Mouse (Mus musculus) macrophage (primary cell): ENCODE data around the gene Dusp3. TPM values are rescaled to one million over a fixed set of nuclear protein-coding genes. Genes with fewer than 3 reads are reported as not detected.

Experiments
- H3K27ac ChIP-seq: fragments of 350-480 bp; formaldehyde crosslinking; 2 replicates; pipeline ENCODE4 v1.9.0; 2021
- H3K36me3 ChIP-seq: fragments of 350-480 bp; formaldehyde crosslinking; 2 replicates; pipeline ENCODE4 v1.9.0; 2021; ENCODE audit errors: inconsistent target
- H3K4me3 ChIP-seq: fragments of 350-480 bp; formaldehyde crosslinking; 2 replicates; pipeline ENCODE4 v1.9.0; 2021; ENCODE audit errors: inconsistent target
- H3K79me2 ChIP-seq: fragments of 350-480 bp; formaldehyde crosslinking; 2 replicates; pipeline ENCODE4 v1.9.0; 2021; ENCODE audit errors: inconsistent target
- WGBS: methylation state at CpG from one replicate; pipeline ENCODE4 v1.1.7; 2026; ENCODE audit warnings: inconsistent platforms; ENCODE audit not compliant: missing documents; 5-methylcytosine and 5-hydroxymethylcytosine counted together
- polyA plus RNA-seq: library from polyadenylated mRNA; stranded (reverse); fragments of 250-400 nt; gene quantifications from 3 replicates; pipeline ENCODE4 v1.2.4, GENCODE M21; 2018; ENCODE audit warnings: inconsistent platforms

Gene Dusp3
- polyA plus RNA-seq, 1 experiment from 2014 or later, result 138 TPM

DNA sequence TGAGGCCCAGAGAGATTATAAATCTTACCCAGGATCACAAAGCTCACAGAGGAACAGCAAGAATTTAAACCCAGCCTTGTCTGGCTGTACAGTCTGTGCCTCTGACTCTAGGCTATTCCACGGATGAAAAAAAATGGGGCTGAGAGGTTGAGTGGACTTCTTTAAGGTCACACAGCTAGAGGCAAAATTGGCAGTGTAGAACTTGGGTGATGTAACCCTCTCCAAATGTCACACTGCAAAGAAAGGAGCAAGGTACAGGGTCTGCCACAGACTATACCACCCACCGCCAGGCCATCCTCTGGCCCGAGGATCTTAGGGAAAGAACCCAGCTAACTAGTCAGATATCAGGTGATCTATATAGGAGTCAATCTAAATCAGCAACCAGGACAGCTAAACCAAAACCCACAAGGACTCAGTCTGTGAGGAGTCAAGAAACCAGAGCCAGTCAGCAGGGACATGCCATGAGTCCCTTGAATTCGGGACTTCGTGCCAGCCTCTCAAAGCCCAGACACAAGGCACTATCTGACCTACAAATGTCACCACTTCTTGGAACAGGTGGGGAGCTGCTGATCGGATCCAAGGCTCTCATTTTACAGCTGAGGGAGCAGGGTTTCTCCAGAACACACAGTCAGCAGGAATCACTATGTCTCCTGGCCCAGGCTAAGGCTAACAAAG lies 37.4 kb upstream of the Dusp3 start:
- Histone ChIP-seq H3K4me3 (no peak overlapping the region), H3K36me3 (no peaks in the 10 kb centered on the region), H3K27ac (no peak overlapping the region), H3K79me2 (no peaks in the 10 kb centered on the region)
- WGBS, result 92% methylated on average over 6 of the region's 6 CpGs

DNA sequence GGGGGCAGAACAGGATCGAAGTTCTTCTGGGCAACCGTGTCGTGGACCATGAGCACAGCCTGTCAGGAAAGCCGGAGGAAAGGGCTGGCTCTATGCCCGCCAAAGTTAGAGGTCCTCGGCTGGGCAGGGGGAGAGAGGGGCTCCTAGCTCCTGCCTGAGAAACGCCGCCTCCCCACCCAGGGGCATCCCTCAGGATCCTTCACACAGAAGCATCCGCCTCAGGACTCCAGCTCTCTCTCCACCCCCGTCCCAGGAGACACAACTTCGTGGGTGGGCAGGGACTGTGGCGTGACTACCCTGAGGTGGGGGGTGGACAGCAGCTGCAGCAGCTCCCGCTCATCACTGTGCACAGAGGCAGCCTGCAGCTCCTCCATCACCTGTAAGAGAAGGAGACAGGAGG lies 36.6 kb upstream of the Dusp3 start:
- H3K4me3 ChIP-seq, result no peak overlapping the region
- H3K36me3 ChIP-seq, result no peaks in the 10 kb centered on the region
- WGBS, result 85% methylated on average over 13 of the region's 13 CpGs
- no peaks in the 10 kb centered on the region for H3K79me2 ChIP-seq
- H3K27ac ChIP-seq, result no peak overlapping the region

DNA sequence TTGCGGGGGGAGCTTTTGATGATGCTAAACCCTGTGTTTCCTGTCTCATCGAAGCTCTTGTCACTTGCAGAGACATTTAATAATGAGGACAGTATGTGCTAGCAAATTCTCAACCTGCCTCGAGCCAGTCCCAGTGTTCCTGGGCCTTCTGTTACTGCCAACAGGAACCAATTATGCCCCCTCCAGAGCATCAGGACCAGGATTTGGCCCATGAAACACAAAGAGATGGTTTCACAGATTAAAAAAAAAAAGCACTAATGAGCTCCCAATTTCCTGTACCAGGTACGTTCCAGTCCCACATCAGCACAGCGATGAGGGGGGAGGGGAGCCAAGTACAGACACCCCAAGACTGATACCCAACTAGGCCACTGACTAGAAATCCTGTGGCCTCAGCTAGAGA lies 34.4 kb upstream of the Dusp3 start:
- no peaks in the 10 kb centered on the region for H3K36me3 ChIP-seq
- WGBS, result 91% methylated on average over 5 of the region's 5 CpGs
- H3K79me2 ChIP-seq, result no peaks in the 10 kb centered on the region
- H3K27ac ChIP-seq, result no peak overlapping the region
- H3K4me3 ChIP-seq, result no peak overlapping the region

DNA sequence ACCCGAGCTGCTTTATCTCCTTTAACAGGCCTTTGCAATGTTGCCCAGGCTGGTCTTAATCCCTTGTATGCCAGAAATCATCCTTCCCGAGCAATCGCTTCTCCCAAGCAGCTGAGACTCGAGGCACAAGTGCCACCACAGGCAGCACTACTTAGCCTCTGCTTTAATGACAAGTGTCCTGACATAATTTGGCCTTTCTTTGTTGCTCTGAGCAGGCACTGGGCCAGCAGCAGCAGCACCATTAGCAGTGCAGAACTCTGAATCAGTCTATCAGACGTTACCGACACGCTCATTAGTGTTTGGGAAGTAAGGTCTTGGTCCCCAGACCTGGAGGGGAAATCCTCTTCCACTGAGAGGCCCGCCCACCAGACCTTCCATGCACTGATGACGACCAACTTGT lies 32.9 kb upstream of the Dusp3 start:
- Histone ChIP-seq H3K36me3 (no peaks in the 10 kb centered on the region), H3K4me3 (no peak overlapping the region), H3K27ac (no peak overlapping the region), H3K79me2 (no peaks in the 10 kb centered on the region)
- 80% methylated on average over 9 of the region's 9 CpGs for WGBS

DNA sequence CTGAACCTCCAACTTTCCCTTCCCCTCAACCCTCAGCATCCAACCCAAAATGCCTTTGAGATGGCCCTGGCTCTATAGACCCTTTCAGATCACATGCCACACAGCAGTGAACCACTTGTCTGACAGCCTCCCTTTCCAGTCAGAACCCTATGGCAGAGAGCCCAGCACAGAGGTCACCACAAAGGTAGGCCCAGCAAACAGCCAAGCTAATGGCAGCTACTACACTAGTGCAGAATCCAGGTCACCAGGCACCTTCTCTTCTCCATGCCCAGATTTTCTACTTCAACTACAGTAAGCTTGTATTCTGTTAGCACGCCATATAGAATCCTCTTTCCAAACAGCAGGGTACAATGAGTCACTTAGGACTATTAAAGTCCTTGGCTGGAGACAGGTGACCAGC lies 29.3 kb upstream of the Dusp3 start:
- H3K79me2 ChIP-seq, result no peaks in the 10 kb centered on the region
- H3K4me3 ChIP-seq, result no peak overlapping the region
- H3K36me3 ChIP-seq, result no peaks in the 10 kb centered on the region
- H3K27ac ChIP-seq, result no peak overlapping the region
- WGBS, result 100% methylated on average over 1 of the region's 1 CpGs

DNA sequence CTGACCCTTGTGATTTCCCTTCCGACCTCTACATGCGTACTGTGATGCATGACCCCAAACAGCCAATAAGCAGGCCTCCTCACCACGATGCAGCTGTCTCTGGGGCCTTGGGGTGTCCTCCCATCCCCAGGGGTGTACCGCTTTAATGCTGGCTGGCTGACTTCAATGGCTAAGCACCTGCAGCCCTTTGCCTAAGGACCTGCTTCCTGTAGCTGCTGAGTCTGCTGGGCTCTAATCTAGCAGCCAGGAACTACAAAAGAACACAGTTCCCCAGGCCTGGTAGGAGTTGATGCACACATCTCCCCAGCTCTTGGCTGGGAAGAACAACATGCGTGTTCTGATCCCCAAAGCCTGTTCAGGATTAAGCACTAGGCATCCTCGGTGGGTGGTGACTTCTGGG lies 28.7 kb upstream of the Dusp3 start:
- Histone ChIP-seq H3K27ac (no peak overlapping the region), H3K36me3 (no peaks in the 10 kb centered on the region), H3K4me3 (no peak overlapping the region), H3K79me2 (no peaks in the 10 kb centered on the region)
- WGBS, result 78% methylated on average over 6 of the region's 6 CpGs

DNA sequence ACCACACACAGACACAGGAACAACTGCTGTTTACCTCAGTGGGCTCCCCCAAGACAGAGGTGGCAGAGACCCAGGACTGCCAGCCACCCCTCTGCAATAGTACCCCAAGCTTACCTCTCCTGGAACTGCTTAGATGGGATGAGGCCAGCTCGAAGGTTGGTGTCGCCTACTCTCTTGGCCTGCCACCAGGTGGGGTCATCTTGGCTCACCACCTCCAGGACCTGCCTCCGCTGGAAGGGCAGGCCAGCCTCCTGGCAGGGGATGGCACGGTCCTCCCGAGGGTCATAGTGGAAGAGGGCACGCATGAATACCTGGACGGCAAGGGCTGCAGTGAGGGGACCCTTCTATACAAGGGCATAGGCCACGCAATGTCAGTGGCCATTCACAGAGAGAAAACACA lies 26.4 kb upstream of the Dusp3 start:
- H3K27ac ChIP-seq, result no peak overlapping the region
- no peaks in the 10 kb centered on the region for H3K79me2 ChIP-seq
- no peaks in the 10 kb centered on the region for H3K36me3 ChIP-seq
- H3K4me3 ChIP-seq, result no peak overlapping the region
- WGBS, result 90% methylated on average over 8 of the region's 8 CpGs

DNA sequence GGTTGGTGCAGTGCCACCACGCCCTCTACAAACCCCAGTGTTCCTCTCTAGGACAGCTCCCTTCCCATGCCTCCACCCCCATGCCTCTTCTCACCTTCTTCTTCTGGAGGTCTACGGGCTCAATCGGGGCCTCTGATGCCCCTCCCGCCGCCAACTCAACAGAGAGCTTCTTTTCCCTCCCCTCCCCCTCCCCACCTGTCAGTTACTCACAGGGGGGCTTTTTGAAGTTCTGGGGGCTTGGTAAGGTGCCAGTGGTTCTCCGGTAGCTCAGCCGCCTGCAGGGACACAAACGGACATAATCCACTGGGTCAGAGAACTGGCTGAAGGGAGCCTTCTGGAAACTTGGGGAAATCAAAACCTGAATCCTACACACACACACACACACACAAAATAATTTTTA lies 24.7 kb upstream of the Dusp3 start:
- no peak overlapping the region for H3K27ac ChIP-seq
- H3K79me2 ChIP-seq, result no peaks in the 10 kb centered on the region
- no peaks in the 10 kb centered on the region for H3K36me3 ChIP-seq
- 86% methylated on average over 5 of the region's 8 CpGs for WGBS
- H3K4me3 ChIP-seq, result no peak overlapping the region

DNA sequence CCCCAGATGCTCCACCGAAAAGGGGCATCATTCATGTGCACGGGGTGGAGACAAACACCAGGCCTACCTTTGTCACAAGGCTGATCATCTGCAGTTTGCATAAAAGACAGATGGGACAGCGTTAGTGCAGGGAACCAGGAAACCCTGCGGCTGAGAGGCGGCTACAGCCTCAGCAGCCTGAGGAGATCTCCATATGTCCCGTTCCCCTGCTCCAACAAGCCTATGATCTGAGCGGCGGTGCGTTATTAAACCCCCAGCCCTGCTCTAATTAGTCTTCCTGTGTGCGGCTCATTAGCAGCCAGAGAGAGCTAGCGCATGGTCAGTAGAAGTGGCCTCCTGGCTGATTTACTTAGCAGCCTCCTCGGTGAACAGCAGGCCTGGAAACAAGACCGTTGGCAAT lies 23.3 kb upstream of the Dusp3 start:
- no peak overlapping the region for H3K27ac ChIP-seq
- no peaks in the 10 kb centered on the region for H3K79me2 ChIP-seq
- 94% methylated on average over 13 of the region's 13 CpGs for WGBS

DNA sequence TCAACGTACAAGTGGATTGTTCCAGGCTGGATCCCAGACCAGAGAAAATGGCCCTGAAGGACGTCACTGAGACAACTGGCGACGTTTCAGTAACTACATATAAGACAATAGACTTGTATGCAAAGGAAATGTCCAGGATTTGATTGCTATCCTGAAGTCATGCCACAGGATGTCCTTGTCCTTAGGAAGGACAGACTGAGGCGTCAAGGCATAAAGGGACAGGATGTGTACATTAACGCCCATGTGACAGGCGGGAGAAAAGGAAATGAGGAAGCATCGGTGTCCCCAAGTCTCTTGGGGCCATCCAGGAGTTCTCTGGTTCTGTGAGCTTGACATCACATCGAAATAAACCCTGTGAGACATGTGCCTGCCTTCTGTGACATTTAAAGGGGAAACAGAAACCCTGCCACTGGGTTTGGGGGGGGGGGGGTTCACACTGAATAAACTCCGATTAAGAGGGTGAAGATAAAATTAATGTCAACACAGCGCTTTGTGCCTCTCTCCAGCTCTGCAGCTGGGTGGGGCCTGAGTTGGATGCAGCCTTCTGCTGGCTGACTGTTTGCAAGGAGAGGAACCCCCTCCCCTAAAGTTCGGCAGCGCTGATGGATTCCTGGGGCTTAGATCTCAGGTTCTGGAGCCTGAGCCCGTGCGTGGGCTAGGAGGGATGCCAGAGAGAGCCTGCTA lies 22.3 kb upstream of the Dusp3 start:
- Histone ChIP-seq H3K79me2 (no peaks in the 10 kb centered on the region), H3K27ac (no peak overlapping the region), H3K4me3 (no peak overlapping the region), H3K36me3 (no peaks in the 10 kb centered on the region)
- 72% methylated on average over 14 of the region's 15 CpGs for WGBS

More for the DNA sequence above, 23.3 kb upstream of the Dusp3 start:
- Histone ChIP-seq H3K36me3 (no peaks in the 10 kb centered on the region), H3K4me3 (no peak overlapping the region)

DNA sequence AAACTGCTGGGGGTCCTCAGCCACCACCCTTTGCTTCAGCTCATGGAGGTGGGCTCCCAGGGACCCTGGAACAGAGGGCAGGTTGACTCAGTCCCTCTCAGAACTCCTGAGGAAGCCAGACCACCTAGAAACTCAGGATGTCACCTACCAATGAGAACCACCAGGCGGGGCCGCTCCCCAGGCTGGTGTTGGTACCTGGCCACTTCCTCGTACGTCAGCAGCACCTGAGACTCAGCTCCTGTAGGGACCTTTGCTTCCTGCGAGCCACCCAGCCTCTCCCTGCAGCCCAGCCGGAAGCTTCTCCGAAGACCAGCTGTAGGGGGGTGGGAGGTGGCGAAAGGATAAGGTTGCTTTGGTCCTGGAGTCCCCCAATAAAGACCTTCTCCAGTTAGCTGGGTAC lies 21.6 kb upstream of the Dusp3 start:
- Histone ChIP-seq H3K27ac (no peak overlapping the region), H3K79me2 (no peaks in the 10 kb centered on the region), H3K4me3 (no peak overlapping the region), H3K36me3 (no peaks in the 10 kb centered on the region)
- WGBS, result 88% methylated on average over 8 of the region's 8 CpGs

DNA sequence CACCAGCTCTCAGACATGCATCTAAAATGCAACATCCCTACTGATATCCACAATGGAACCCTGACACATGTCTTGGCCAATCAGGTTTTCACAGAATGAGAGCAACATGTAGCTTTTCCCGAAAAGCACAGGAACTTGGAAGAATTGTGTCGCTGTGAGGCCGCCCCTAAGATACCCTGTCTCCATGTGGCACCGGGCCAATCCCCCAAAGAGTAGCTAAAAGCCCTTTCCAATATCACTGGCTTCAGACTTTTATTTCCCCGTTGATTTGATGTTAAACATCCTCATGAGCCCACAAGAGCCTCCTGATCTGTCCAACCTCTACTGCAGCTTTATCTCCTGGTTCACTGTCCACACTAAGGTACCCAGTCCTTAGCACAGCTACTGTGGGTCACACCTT lies 19.9 kb upstream of the Dusp3 start:
- no peak overlapping the region for H3K27ac ChIP-seq
- 85% methylated on average over 5 of the region's 5 CpGs for WGBS
- no peaks in the 10 kb centered on the region for H3K36me3 ChIP-seq
- no peaks in the 10 kb centered on the region for H3K79me2 ChIP-seq
- no peak overlapping the region for H3K4me3 ChIP-seq

DNA sequence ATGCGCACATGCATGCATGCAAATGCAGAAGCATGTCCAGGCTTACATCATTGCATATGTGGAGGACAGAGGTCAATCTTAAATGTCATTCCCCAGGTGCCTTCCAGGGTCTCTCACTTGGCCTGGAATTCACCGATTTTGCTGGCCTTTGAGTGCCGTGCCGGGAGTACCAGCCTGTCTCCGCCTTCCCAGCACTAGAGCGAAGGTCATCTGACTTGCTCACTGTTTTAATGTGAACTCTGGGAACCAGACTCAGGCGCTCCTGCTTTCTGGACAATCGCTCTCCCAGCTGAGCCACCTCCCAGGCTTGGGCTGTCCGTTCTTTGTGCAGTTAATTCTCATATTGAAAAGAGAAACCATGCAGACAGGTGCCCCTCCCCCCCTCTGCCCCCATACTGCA lies 19.5 kb upstream of the Dusp3 start:
- H3K36me3 ChIP-seq, result no peaks in the 10 kb centered on the region
- 95% methylated on average over 9 of the region's 9 CpGs for WGBS
- no peak overlapping the region for H3K27ac ChIP-seq
- no peaks in the 10 kb centered on the region for H3K79me2 ChIP-seq
- H3K4me3 ChIP-seq, result no peak overlapping the region

DNA sequence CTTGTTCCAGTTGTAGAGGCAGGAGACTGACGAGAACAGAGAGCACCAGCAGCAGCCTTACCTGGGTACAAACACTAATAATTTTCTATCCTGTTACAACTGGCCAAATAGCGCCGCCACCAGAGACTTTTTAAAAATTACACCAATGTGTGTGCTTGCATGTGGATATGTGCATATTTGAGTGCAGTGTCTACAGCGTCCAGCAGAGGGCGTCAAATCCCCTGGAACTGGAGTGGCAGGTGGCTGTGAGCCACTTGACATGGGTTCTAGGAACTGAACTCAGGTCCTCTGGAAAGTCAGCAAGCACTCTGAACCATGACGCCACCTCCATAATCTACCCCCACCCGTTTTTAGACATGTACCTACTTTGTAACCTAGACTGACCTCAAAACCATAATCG lies 17.4 kb upstream of the Dusp3 start:
- WGBS, result 92% methylated on average over 6 of the region's 8 CpGs
- no peaks in the 10 kb centered on the region for H3K79me2 ChIP-seq
- no peak overlapping the region for H3K27ac ChIP-seq
- H3K36me3 ChIP-seq, result no peaks in the 10 kb centered on the region
- no peak overlapping the region for H3K4me3 ChIP-seq

DNA sequence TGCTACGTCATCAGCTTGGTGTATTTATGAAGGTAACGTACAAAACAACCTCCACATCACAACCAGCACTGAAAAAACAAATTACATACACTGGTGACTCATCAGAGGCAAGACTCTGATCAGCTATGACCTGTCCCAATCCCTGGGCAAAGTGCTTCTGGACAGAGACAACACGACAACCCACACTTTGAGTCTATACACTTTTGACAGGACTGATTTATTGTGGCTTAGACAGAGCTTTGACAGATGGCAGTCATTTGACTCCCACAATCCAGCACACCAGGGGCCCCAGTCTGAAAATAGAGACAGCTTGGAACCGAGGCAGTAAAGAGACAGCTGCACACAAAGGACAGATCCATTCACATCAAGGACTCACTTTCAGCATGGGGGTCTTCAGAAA lies 12.7 kb upstream of the Dusp3 start:
- no peaks in the 10 kb centered on the region for H3K79me2 ChIP-seq
- H3K27ac ChIP-seq, result no peak overlapping the region
- no peak overlapping the region for H3K4me3 ChIP-seq
- WGBS, result 83% methylated on average over 4 of the region's 4 CpGs
- no peaks in the 10 kb centered on the region for H3K36me3 ChIP-seq

DNA sequence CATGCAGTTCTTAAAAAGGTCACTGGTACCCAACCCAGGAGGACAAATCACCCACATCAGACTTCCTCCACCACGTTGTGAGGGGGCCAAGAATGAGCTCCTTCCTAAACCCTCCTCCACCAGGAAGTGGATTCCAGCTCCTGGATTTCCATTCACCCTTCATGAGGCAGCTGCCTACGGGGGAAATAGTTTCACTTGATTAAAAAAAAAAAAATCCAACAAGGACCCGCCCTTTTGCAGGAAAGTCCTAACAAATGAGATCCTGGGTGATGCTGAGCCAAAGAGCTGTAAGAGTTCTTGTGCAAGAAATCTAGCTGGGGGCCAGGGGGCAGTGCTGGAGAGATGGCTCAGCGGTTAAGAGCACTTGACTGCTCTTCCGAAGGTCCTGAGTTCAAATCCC lies 11.4 kb upstream of the Dusp3 start:
- no peaks in the 10 kb centered on the region for H3K79me2 ChIP-seq
- WGBS, result 50% methylated on average over 5 of the region's 5 CpGs
- H3K27ac ChIP-seq, result no peak overlapping the region
- no peak overlapping the region for H3K4me3 ChIP-seq
- H3K36me3 ChIP-seq, result no peaks in the 10 kb centered on the region
